Mouse (Mus musculus) lung, adult 2 months (tissue): Measurements from ENCODE around the gene Pdhx.

Experiments
- CTCF ChIP-seq: fragments of 200-500 bp; IDR thresholded peaks from 2 replicates; pipeline ENCODE4 v1.5.1; 2011; ENCODE audit warnings: mild to moderate bottlenecking, low read length, control low read depth; ENCODE audit not compliant: insufficient read depth
- POLR2A ChIP-seq: fragments of 200-500 bp; IDR thresholded peaks from 2 replicates; pipeline ENCODE4 v1.6.1; 2011; ENCODE audit warnings: low read depth, mild to moderate bottlenecking, control low read depth, low read length, borderline replicate concordance; ENCODE audit errors: extremely low read depth

DNA sequence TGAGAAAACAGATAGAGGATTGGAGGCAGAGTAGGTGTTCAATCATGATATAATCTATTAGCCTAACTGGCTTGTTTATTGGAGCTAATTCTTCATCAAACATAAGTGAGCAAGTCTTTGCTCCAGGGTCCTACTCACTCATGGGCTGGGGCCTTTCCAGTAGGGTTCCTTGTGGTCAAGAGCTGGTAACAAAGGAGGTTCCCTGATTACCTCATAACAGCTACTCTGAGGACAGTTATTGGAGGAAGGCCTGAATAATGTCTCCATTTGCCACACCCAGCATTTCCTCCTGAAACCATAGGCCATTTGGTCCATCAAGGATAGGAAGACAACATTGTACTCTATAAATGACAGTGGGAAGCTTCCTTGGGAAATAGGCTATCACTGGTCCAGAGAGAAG, 94.2 kb downstream of the Pdhx start:
- TF ChIP-seq CTCF: no peak
- no peak for TF ChIP-seq POLR2A
